Mouse (Mus musculus) hindlimb bud, embryonic 11.5 days (tissue): ENCODE results near the gene Uhrf1bp1l.

ENCODE experiments used
- DNase-seq: peaks from one replicate; pipeline ENCODE4 v3.0.0-alpha.2; 2012; ENCODE audit warnings: low read depth, low spot score; ENCODE audit errors: extremely low spot score

The Uhrf1bp1l gene

DNA sequence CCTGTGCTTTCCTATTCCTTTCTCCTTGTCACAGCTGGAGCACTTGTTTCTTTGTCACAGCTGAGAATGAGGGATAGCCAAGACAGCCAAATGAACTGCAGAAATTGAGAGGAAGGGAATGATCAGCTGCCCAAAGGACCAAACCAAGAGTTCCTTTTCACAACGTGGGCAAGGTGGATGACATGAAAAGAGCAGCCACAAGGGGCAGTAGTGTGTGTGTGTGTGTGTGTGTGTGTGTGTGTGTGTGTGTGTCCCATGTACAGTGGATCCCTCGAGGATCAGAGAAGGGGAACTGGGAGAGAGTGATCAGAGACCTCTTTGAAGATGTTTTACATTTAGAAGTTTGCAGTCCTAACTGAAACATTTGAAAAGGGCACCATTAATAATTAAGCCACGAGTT, 92.7 kb downstream of the Uhrf1bp1l start:
- DNase-seq: no peak

- no peak for DNase-seq
Measured at GRCm38 (mm10) chr10:89838834-89839233, 94.0 kb downstream of the Uhrf1bp1l start.

DNA sequence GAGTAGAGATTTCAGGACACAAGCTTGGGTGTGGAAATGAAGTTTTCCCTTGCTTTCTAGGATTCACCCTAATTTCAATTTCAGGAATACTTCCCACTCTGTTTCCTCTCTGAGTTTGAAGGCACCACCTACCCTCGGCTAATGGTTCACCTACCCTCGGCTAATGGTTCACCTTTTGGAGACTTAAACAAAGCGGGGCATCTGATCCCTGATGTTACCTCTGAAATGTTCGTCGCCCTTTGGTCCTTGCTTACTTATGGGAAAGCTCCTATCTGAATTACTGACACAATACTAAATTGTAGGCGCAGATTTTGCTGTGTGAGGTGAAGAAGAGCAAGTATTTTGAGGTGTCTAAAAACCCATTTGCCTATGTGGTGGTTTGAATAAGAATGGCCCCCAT, 106.2 kb downstream of the Uhrf1bp1l start:
- DNase-seq: no peak

- DNase-seq: no peak
Measured at GRCm38 (mm10) chr10:89855251-89855875, 110.6 kb downstream of the Uhrf1bp1l start.

- DNase-seq: no peak
Measured at GRCm38 (mm10) chr10:89856286-89856685, 111.5 kb downstream of the Uhrf1bp1l start.

GRCm38 (mm10) chr10:89868211-89868610, 123.4 kb downstream of the Uhrf1bp1l start:
- no peak for DNase-seq

- DNase-seq: no peak
Measured at GRCm38 (mm10) chr10:89868836-89869235, 124.0 kb downstream of the Uhrf1bp1l start.
